Mouse (Mus musculus) intestine, embryonic 15.5 days (tissue): ENCODE data around the gene Cadps. TPM values are rescaled to one million over a fixed set of nuclear protein-coding genes. Genes with fewer than 3 reads are reported as not detected.
A peak's percentile ranks its signal among the peaks of the same experiment; 100 is the strongest.

Experiments
- ATAC-seq: fragments of 200-750 bp; cut with Nextera tagmentation; 2 replicates; pipeline ENCODE4 v1.8.0; 2017; ENCODE audit warnings: moderate TSS enrichment, moderate library complexity
- H3K27ac ChIP-seq: fragments of 300-500 bp; sonication (generic); 2 replicates; pipeline ENCODE4 v1.5.1; 2015; ENCODE audit warnings: mild to moderate bottlenecking, inconsistent platforms
- H3K27me3 ChIP-seq: fragments of 300-500 bp; sonication (generic); replicated peaks from 2 replicates; pipeline ENCODE4 v1.6.1; 2015; ENCODE audit warnings: inconsistent platforms
- H3K36me3 ChIP-seq: fragments of 300-500 bp; sonication (generic); 2 replicates; pipeline ENCODE4 v1.6.1; 2015; ENCODE audit warnings: inconsistent platforms
- H3K4me1 ChIP-seq: fragments of 300-500 bp; sonication (generic); replicated peaks from 2 replicates; pipeline ENCODE4 v1.6.1; 2015; ENCODE audit warnings: inconsistent platforms
- H3K4me2 ChIP-seq: fragments of 300-500 bp; sonication (generic); replicated peaks from 2 replicates; pipeline ENCODE4 v1.6.1; 2015; ENCODE audit warnings: mild to moderate bottlenecking, inconsistent platforms
- H3K4me3 ChIP-seq: fragments of 300-500 bp; sonication (generic); replicated peaks from 2 replicates; pipeline ENCODE4 v1.5.1; 2015; ENCODE audit warnings: inconsistent platforms
- H3K9ac ChIP-seq: fragments of 300-500 bp; sonication (generic); 2 replicates; pipeline ENCODE4 v1.6.1; 2015; ENCODE audit warnings: inconsistent platforms
- H3K9me3 ChIP-seq: fragments of 300-500 bp; sonication (generic); 2 replicates; pipeline ENCODE4 v1.6.1; 2016; ENCODE audit warnings: inconsistent platforms
- WGBS: fragments of 180-500 bp; shearing (Covaris S2); methylation state at CpG from one replicate; pipeline ENCODE4 v1.1.7; 2015; 5-methylcytosine and 5-hydroxymethylcytosine counted together
- polyA plus RNA-seq: library from polyadenylated mRNA; unstranded; fragments of >200 nt; fragmentation: Nextera tagmentation; extraction: Ambion mirVana; gene quantifications from 2 replicates; pipeline ENCODE4 v1.2.1, GENCODE M21; 2015

The Cadps gene
- polyA plus RNA-seq, 1 experiment from 2014 or later = 2.5 TPM

GRCm38 (mm10) chr14:12531101-12531500, 291.8 kb downstream of the Cadps start:
- Histone ChIP-seq H3K4me1 (no peaks in the 10 kb centered on the region), H3K4me3 (no peak overlapping the region), H3K9ac (no peak overlapping the region), H3K4me2 (no peak overlapping the region), H3K9me3 (no peaks in the 10 kb centered on the region), H3K27ac (no peak overlapping the region), H3K27me3 (no peaks in the 10 kb centered on the region), H3K36me3 (no peaks in the 10 kb centered on the region)
- 21% methylated on average over 1 of the region's 1 CpGs for WGBS
- no peak for ATAC-seq

DNA sequence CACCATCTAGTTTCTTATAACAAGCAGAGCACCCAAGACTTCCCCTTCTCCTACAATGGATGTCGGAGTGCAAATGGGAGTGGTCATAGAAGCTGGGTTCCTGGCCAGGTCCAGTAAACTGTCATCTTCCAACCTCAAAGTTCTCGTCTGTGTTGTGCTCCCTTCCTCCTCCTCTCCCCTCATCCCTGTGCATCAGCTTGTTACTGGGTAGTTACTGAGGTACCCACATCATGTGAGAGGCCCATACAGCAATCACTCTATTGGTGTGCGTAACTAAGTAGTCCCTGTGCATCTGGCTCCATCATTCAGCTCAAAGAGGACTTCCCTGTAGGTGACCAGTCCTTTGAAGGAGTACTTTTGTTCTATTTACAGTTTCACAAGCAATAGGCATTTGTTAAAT, 292.3 kb downstream of the Cadps start:
- Histone ChIP-seq H3K4me1 (no peaks in the 10 kb centered on the region), H3K4me3 (no peak overlapping the region), H3K9ac (no peak overlapping the region), H3K9me3 (no peaks in the 10 kb centered on the region), H3K36me3 (no peaks in the 10 kb centered on the region), H3K27ac (no peak overlapping the region), H3K4me2 (no peak overlapping the region), H3K27me3 (no peaks in the 10 kb centered on the region)
- ATAC-seq = no peak
- WGBS = 74% methylated on average over 3 of the region's 3 CpGs

- no peak overlapping the region for H3K9ac ChIP-seq
- peak; percentile 62; the same call in 1 of the 2 replicates for ATAC-seq
- H3K27me3 ChIP-seq = no peaks in the 10 kb centered on the region
- H3K4me1 ChIP-seq = no peaks in the 10 kb centered on the region
- H3K4me3 ChIP-seq = no peak overlapping the region
- H3K4me2 ChIP-seq = peak overlapping the region; percentile 39; the same call in 1 of the 2 replicates
- no peak overlapping the region for H3K27ac ChIP-seq
- no peaks in the 10 kb centered on the region for H3K36me3 ChIP-seq
- 11% methylated on average over 11 of the region's 11 CpGs for WGBS
- no peaks in the 10 kb centered on the region for H3K9me3 ChIP-seq
Measured at GRCm38 (mm10) chr14:12529961-12530542, 292.8 kb downstream of the Cadps start.

GRCm38 (mm10) chr14:12527296-12527695, 295.6 kb downstream of the Cadps start:
- no peaks in the 10 kb centered on the region for H3K4me1 ChIP-seq
- no peak overlapping the region for H3K27ac ChIP-seq
- 79% methylated on average over 5 of the region's 5 CpGs for WGBS
- H3K9me3 ChIP-seq = no peaks in the 10 kb centered on the region
- H3K36me3 ChIP-seq = no peaks in the 10 kb centered on the region
- H3K27me3 ChIP-seq = no peaks in the 10 kb centered on the region
- no peak overlapping the region for H3K4me3 ChIP-seq
- ATAC-seq = no peak
- H3K4me2 ChIP-seq = no peak overlapping the region
- H3K9ac ChIP-seq = no peak overlapping the region

GRCm38 (mm10) chr14:12507018-12507417, 315.9 kb downstream of the Cadps start:
- Histone ChIP-seq H3K4me2 (no peak overlapping the region), H3K27me3 (no peaks in the 10 kb centered on the region)
- WGBS = 85% methylated on average over 7 of the region's 7 CpGs

DNA sequence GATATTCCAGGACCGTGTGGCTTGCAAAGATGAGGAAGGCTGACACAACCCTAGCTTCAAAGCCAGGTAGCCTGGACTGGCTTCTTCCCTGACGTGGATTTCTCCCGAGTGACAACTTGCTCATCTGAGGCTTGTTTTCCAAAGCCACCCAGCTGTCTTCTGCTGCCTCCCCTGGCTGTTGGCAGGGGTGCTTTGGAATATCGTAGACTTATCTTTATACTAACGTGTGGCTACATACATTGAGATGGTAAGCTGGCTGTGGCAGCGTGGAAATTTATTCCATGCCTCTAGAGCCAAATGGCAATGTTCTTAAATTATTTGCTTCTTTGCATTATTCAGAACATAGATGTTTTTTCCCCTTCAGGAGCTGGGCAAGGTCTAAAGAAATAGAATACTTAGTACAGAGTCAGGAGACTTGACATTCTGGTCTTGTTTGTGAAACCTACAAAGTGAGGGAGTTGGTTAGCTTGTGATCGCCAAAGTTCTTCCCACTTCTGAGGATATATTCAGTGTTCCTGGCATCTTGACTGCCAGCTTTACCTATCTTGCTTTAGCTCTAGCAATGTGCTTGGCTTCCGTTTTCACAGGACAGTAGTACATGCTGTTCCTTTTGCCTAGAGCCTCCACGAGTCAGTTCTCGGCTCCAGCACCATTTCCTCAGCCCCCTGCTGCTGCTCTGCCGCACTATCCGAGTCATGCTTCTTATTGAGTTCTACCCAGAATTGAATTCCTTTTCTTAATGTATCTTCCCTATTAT, 318.5 kb downstream of the Cadps start:
- WGBS = 78% methylated on average over 12 of the region's 12 CpGs
- Histone ChIP-seq H3K9ac (no peak overlapping the region), H3K27me3 (no peaks in the 10 kb centered on the region), H3K4me2 (no peak overlapping the region), H3K4me3 (no peak overlapping the region), H3K27ac (no peak overlapping the region), H3K4me1 (no peaks in the 10 kb centered on the region), H3K36me3 (no peaks in the 10 kb centered on the region), H3K9me3 (no peaks in the 10 kb centered on the region)
- no peak for ATAC-seq

More at GRCm38 (mm10) chr14:12507018-12507417, 315.9 kb downstream of the Cadps start:
- Histone ChIP-seq H3K27ac (no peak overlapping the region), H3K9me3 (no peaks in the 10 kb centered on the region), H3K4me1 (no peaks in the 10 kb centered on the region), H3K4me3 (no peak overlapping the region), H3K9ac (no peak overlapping the region), H3K36me3 (no peaks in the 10 kb centered on the region)
- ATAC-seq = no peak

DNA sequence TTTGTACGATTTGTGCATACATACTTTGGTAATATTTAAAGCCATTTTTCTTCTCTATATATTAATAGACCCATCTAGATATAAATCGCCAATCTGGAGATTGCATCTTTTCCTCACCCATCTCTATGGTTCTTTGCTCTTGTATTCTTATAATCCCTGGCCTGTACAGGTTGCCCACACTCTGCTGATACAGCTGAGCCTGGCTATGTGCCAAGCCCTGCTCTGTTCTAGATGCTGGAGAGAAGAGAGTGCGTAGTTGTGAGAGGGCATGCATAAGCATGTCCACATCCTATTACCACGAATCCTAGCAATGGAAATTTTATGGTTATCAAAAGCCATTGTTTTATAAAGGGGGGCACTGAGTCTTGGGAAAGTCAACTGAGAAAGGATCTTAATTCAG, 360.7 kb downstream of the Cadps start:
- WGBS = 83% methylated on average over 4 of the region's 4 CpGs
- no peaks in the 10 kb centered on the region for H3K36me3 ChIP-seq
- H3K27ac ChIP-seq = no peak overlapping the region
- no peaks in the 10 kb centered on the region for H3K27me3 ChIP-seq
- H3K4me2 ChIP-seq = no peak overlapping the region
- no peak overlapping the region for H3K9ac ChIP-seq
- ATAC-seq = no peak
- H3K4me1 ChIP-seq = no peaks in the 10 kb centered on the region
- no peaks in the 10 kb centered on the region for H3K9me3 ChIP-seq
- H3K4me3 ChIP-seq = no peak overlapping the region

GRCm38 (mm10) chr14:12459700-12460099, 363.2 kb downstream of the Cadps start:
- Histone ChIP-seq H3K36me3 (no peaks in the 10 kb centered on the region), H3K4me1 (no peaks in the 10 kb centered on the region), H3K9me3 (no peaks in the 10 kb centered on the region), H3K27ac (no peak overlapping the region), H3K27me3 (no peaks in the 10 kb centered on the region), H3K4me2 (no peak overlapping the region), H3K4me3 (no peak overlapping the region), H3K9ac (no peak overlapping the region)
- no peak for ATAC-seq
- 62% methylated on average over 7 of the region's 7 CpGs for WGBS

- Histone ChIP-seq H3K27ac (no peak overlapping the region), H3K9ac (no peak overlapping the region), H3K4me3 (no peak overlapping the region), H3K36me3 (no peaks in the 10 kb centered on the region), H3K27me3 (no peaks in the 10 kb centered on the region), H3K4me2 (no peak overlapping the region), H3K9me3 (no peaks in the 10 kb centered on the region), H3K4me1 (no peaks in the 10 kb centered on the region)
- no peak for ATAC-seq
- WGBS = 72% methylated on average over 8 of the region's 8 CpGs
Measured at GRCm38 (mm10) chr14:12455064-12455591, 367.8 kb downstream of the Cadps start.

- ATAC-seq = no peak
- 60% methylated on average over 3 of the region's 3 CpGs for WGBS
- Histone ChIP-seq H3K4me1 (no peaks in the 10 kb centered on the region), H3K9me3 (no peaks in the 10 kb centered on the region), H3K27me3 (no peaks in the 10 kb centered on the region), H3K4me2 (no peak overlapping the region), H3K4me3 (no peak overlapping the region), H3K9ac (no peak overlapping the region), H3K36me3 (no peaks in the 10 kb centered on the region), H3K27ac (no peak overlapping the region)
Measured at GRCm38 (mm10) chr14:12450807-12451206, 372.1 kb downstream of the Cadps start.

GRCm38 (mm10) chr14:12448883-12449282, 374.0 kb downstream of the Cadps start:
- H3K4me1 ChIP-seq = no peaks in the 10 kb centered on the region
- no peaks in the 10 kb centered on the region for H3K36me3 ChIP-seq
- H3K27me3 ChIP-seq = no peaks in the 10 kb centered on the region
- H3K4me3 ChIP-seq = no peak overlapping the region
- H3K9me3 ChIP-seq = no peaks in the 10 kb centered on the region
- ATAC-seq = no peak
- WGBS = 90% methylated on average over 6 of the region's 6 CpGs
- no peak overlapping the region for H3K27ac ChIP-seq
- no peak overlapping the region for H3K4me2 ChIP-seq
- no peak overlapping the region for H3K9ac ChIP-seq

DNA sequence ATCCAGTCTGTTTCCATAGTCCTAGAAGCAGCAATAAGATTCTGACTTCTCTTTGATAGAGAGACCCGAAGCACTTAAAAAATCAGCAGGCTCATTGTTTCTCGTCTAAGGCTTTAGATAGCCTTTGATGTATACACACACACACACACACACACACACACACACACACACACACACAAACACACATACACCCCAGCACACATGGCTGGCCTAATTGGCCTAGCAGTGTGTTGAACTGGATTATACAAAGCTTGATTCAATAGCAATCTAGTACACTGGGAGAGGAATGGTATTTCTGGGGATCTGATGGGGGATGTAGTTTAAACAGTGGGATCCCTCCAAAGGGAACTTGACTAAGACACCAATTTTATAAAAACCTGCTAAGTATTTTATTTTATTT, 381.9 kb downstream of the Cadps start:
- no peak for ATAC-seq
- 62% methylated on average over 2 of the region's 2 CpGs for WGBS
- 0 out of 2 replicates have a peak, but pooled peaks cover 5% of the 10 kb centered on the region for H3K4me1 ChIP-seq

DNA sequence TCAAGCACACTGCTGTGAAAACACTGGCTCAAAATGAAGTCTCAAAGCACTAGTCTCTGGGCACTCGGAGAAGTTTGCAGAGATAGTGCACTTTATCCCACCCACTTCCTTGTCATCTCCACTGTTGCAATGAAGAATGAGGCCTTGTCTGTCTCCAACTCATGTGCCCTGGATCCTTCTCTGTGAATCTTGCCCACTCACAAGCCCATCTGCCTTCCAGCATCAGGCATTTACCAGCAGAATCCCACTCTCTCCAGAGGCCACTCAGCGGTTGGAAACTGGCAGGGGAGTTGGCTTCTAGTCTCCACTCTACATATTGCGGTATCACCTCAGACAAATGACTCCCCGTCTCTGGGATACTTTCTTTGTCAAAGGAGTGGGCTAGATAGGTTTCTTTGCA, 384.9 kb downstream of the Cadps start:
- ATAC-seq = no peak
- Histone ChIP-seq H3K27ac (no peak overlapping the region), H3K4me2 (no peak overlapping the region), H3K4me1 (0 out of 2 replicates have a peak, but pooled peaks cover 5% of the 10 kb centered on the region), H3K27me3 (no peaks in the 10 kb centered on the region), H3K4me3 (no peak overlapping the region), H3K9me3 (no peaks in the 10 kb centered on the region), H3K36me3 (no peaks in the 10 kb centered on the region), H3K9ac (no peak overlapping the region)
- WGBS = 72% methylated on average over 4 of the region's 4 CpGs

More for the DNA sequence above, 381.9 kb downstream of the Cadps start:
- no peak overlapping the region for H3K4me2 ChIP-seq
- H3K9ac ChIP-seq = no peak overlapping the region
- H3K36me3 ChIP-seq = no peaks in the 10 kb centered on the region
- H3K27ac ChIP-seq = no peak overlapping the region
- no peak overlapping the region for H3K4me3 ChIP-seq
- no peaks in the 10 kb centered on the region for H3K9me3 ChIP-seq
- no peaks in the 10 kb centered on the region for H3K27me3 ChIP-seq
